Mouse (Mus musculus) CH12.LX (cell line): ENCODE data around the gene Gm37240. TPM values are rescaled to one million over a fixed set of nuclear protein-coding genes. Genes with fewer than 3 reads are reported as not detected.
A peak's percentile ranks its signal among the peaks of the same experiment; 100 is the strongest.

Experiments used
- DNase-seq: peaks from one replicate; pipeline ENCODE4 v3.0.0-alpha.2; 2013; ENCODE audit errors: extremely low read depth
- H3K27ac ChIP-seq: 2 replicates; pipeline ENCODE4 v1.5.1; 2012; ENCODE audit warnings: low read depth, mild to moderate bottlenecking, control low read depth, moderate library complexity; ENCODE audit not compliant: insufficient read depth
- H3K27me3 ChIP-seq: replicated peaks from 2 replicates; pipeline ENCODE3; 2012; ENCODE audit warnings: inconsistent platforms
- H3K36me3 ChIP-seq, 2 experiments: replicated peaks in 1 of 2; 2 replicates each; pipeline versions ENCODE3 to v1.6.1; 2012; ENCODE audit warnings: inconsistent platforms in 1 of 2, low read length in 1 of 2, mild to moderate bottlenecking in 1 of 2, mixed read lengths in 1 of 2, moderate library complexity in 1 of 2; ENCODE audit not compliant: control insufficient read depth in 1 of 2, insufficient read depth in 1 of 2
- H3K4me1 ChIP-seq, 2 experiments: 2 replicates each; pipeline ENCODE4 v1.6.1; 2012; ENCODE audit warnings: inconsistent platforms in 1 of 2, moderate library complexity in 1 of 2; ENCODE audit not compliant: insufficient read depth in 2 of 2, control insufficient read depth in 1 of 2
- H3K4me2 ChIP-seq: 2 replicates; pipeline ENCODE4 v1.6.1; 2012; ENCODE audit warnings: low read depth, mild to moderate bottlenecking, control low read depth; ENCODE audit not compliant: poor library complexity, insufficient read depth, severe bottlenecking
- H3K4me3 ChIP-seq, 3 experiments: fragments of 150-350 bp in 1 of 3; sonication (generic) in 1 of 3; replicated peaks in 1 of 3; 2 replicates each; pipeline versions ENCODE3 to v1.5.1; 2011 to 2012; ENCODE audit warnings: low read depth in 2 of 3, low read length in 2 of 3, mild to moderate bottlenecking in 2 of 3, moderate library complexity in 2 of 3, control low read depth in 1 of 3, improper control_type of control experiment in 1 of 3, inconsistent platforms in 1 of 3, mixed read lengths in 1 of 3; ENCODE audit not compliant: poor library complexity in 1 of 3
- H3K79me2 ChIP-seq: replicated peaks from 2 replicates; pipeline ENCODE4 v1.6.1; 2012; ENCODE audit warnings: mild to moderate bottlenecking, moderate library complexity; ENCODE audit not compliant: control insufficient read depth, poor library complexity, insufficient read depth, severe bottlenecking; ENCODE audit errors: extremely low read depth
- H3K9ac ChIP-seq: 2 replicates; pipeline ENCODE4 v1.6.1; 2012; ENCODE audit warnings: low read depth, mild to moderate bottlenecking, control low read depth, moderate library complexity; ENCODE audit not compliant: insufficient read depth
- H3K9me3 ChIP-seq: replicated peaks from 2 replicates; pipeline ENCODE3; 2012; ENCODE audit warnings: low read length, inconsistent platforms, mixed read lengths
- CTCF ChIP-seq, 2 experiments: IDR thresholded peaks in 1 of 2; conservative IDR thresholded peaks in 1 of 2; 2 replicates each; pipeline ENCODE4 v1.5.1; 2011 to 2012; ENCODE audit warnings: low read depth in 2 of 2, low read length in 2 of 2, improper control_type of control experiment in 1 of 2, inconsistent platforms in 1 of 2, mild to moderate bottlenecking in 1 of 2, moderate library complexity in 1 of 2
- EP300 ChIP-seq: IDR thresholded peaks from 2 replicates; pipeline ENCODE4 v1.6.1; 2011; ENCODE audit warnings: low read length, improper control_type of control experiment
- ETS1 ChIP-seq: conservative IDR thresholded peaks from 2 replicates; pipeline ENCODE4 v1.6.1; 2012; ENCODE audit warnings: low read depth, mild to moderate bottlenecking, inconsistent platforms, low read length, improper control_type of control experiment, moderate library complexity
- GABPA ChIP-seq: IDR thresholded peaks from 2 replicates; pipeline ENCODE4 v1.6.1; 2012; ENCODE audit warnings: low read depth, low read length, improper control_type of control experiment, inconsistent platforms; ENCODE audit not compliant: insufficient replicate concordance
- IRF4 ChIP-seq: IDR thresholded peaks from 2 replicates; pipeline ENCODE4 v1.6.1; 2014; ENCODE audit warnings: low read depth, mild to moderate bottlenecking, inconsistent platforms, low read length, improper control_type of control experiment
- JUN ChIP-seq: IDR thresholded peaks from 2 replicates; pipeline ENCODE4 v1.6.1; 2011; ENCODE audit warnings: low read depth, mild to moderate bottlenecking, low read length, improper control_type of control experiment, moderate library complexity; ENCODE audit not compliant: insufficient read depth
- JUND ChIP-seq: conservative IDR thresholded peaks from 2 replicates; pipeline ENCODE4 v1.6.1; 2011; ENCODE audit warnings: low read depth, low read length, improper control_type of control experiment
- KAT2A ChIP-seq: IDR thresholded peaks from 2 replicates; pipeline ENCODE4 v1.6.1; 2012; ENCODE audit warnings: low read length, improper control_type of control experiment, inconsistent platforms; ENCODE audit not compliant: insufficient replicate concordance
- MAFK ChIP-seq: IDR thresholded peaks from 2 replicates; pipeline ENCODE4 v1.6.1; 2011; ENCODE audit warnings: low read length, improper control_type of control experiment; ENCODE audit not compliant: insufficient replicate concordance
- MAX ChIP-seq: IDR thresholded peaks from 2 replicates; pipeline ENCODE4 v1.6.1; 2011; ENCODE audit warnings: low read length, improper control_type of control experiment
- MXI1 ChIP-seq: IDR thresholded peaks from 2 replicates; pipeline ENCODE4 v1.6.1; 2011; ENCODE audit warnings: mild to moderate bottlenecking, low read depth, low read length, improper control_type of control experiment
- MYC ChIP-seq: IDR thresholded peaks from 2 replicates; pipeline ENCODE4 v1.6.1; 2011; ENCODE audit warnings: low read depth, mild to moderate bottlenecking, improper control_type of control experiment, low read length
- PAX5 ChIP-seq: IDR thresholded peaks from 2 replicates; pipeline ENCODE4 v1.6.1; 2012; ENCODE audit warnings: low read length, inconsistent platforms, mixed read lengths
- POLR2A ChIP-seq: IDR thresholded peaks from 2 replicates; pipeline ENCODE4 v1.6.1; 2011; ENCODE audit warnings: low read depth, mild to moderate bottlenecking, improper control_type of control experiment, low read length
- RAD21 ChIP-seq: IDR thresholded peaks from 2 replicates; pipeline ENCODE4 v1.6.1; 2011; ENCODE audit warnings: low read depth, mild to moderate bottlenecking, low read length, improper control_type of control experiment, moderate library complexity
- SMC3 ChIP-seq: IDR thresholded peaks from 2 replicates; pipeline ENCODE4 v1.6.1; 2011; ENCODE audit warnings: low read depth, low read length, improper control_type of control experiment
- TCF12 ChIP-seq: IDR thresholded peaks from 2 replicates; pipeline ENCODE4 v1.6.1; 2014; ENCODE audit warnings: low read depth, mild to moderate bottlenecking, inconsistent platforms, low read length, improper control_type of control experiment
- USF2 ChIP-seq: conservative IDR thresholded peaks from 2 replicates; pipeline ENCODE4 v1.6.1; 2011; ENCODE audit warnings: low read depth, low read length, improper control_type of control experiment
- ZC3H11A ChIP-seq: IDR thresholded peaks from 2 replicates; pipeline ENCODE4 v1.6.1; 2012; ENCODE audit warnings: low read depth, mild to moderate bottlenecking, inconsistent platforms, low read length, improper control_type of control experiment
- ZNF384 ChIP-seq: IDR thresholded peaks from 2 replicates; pipeline ENCODE4 v1.6.1; 2012; ENCODE audit warnings: low read depth, low read length, improper control_type of control experiment, inconsistent platforms
- dilution Hi-C: fragments of 300-500 bp; cut with MboI; formaldehyde crosslinking; loops from 2 replicates; pipeline ENCODE4 v1.14.3; 2020; ENCODE audit warnings: low sequenced_read_pairs; ENCODE audit not compliant: extremely low pct_unique_long_range_greater_than_20kb, extremely low pct_ligation_motif_present
- in situ Hi-C: fragments of 300-500 bp; cut with MboI; formaldehyde crosslinking; loops from 3 replicates; pipeline ENCODE4 v1.14.3; 2019; ENCODE audit warnings: low sequenced_read_pairs, low pct_ligation_motif_present, low pct_unique_long_range_greater_than_20kb, mixed read lengths
- polyA plus RNA-seq: library from polyadenylated mRNA; unstranded; fragments of >175 nt; gene quantifications from 2 replicates; pipeline ENCODE4 v1.2.1, GENCODE M21; 2012; ENCODE audit warnings: low read depth; ENCODE audit not compliant: insufficient read length
- total RNA-seq, 2 experiments: library from RNA; depleted of rRNA; stranded (reverse); fragments of 300-350 nt in 1 of 2; fragments of >200 nt in 1 of 2; gene quantifications; 2 replicates each; pipeline ENCODE4 v1.2.3; 2012 to 2014

Gene Gm37240
- total and polyA plus RNA-seq, 3 experiments = 0.08 to 0.19 (median 0.14) TPM

DNA sequence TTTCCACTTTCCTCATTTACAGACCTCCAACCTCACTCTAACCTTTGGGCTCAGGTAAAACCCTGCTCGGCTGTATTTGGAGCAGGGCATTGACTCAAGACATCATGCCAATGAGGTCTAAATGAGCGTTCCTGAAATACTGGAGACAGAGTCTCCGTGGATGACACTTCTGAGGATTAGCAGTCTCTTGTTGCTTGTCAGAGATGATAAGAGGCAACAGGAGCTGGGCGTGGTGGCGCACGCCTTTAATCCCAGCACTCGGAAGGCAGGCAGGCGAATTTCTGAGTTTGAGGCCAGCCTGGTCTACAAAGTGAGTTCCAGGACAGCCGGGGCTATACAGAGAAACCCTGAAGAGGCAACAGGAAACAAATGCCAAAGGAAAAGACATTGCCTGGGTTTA lies 1083.3 kb downstream of the Gm37240 start:
- Histone ChIP-seq H3K9me3 (no peaks in the 10 kb centered on the region), H3K4me3 (no peak overlapping the region), H3K4me2 (peak overlapping the region; percentile 24; the same call in 1 of the 2 replicates), H3K4me1 (peaks cover 14 to 39% of the 10 kb centered on the region in 2 experiments), H3K36me3 (no peaks in the 10 kb centered on the region), H3K27me3 (no peaks in the 10 kb centered on the region), H3K79me2 (no peaks in the 10 kb centered on the region; the same call in 1 of the 2 replicates), H3K27ac (no peak overlapping the region), H3K9ac (no peak overlapping the region; the same call in 1 of the 2 replicates)
- dilution Hi-C loops (no loop called here), in situ Hi-C loops (no loop called here)
- DNase-seq = no peak
- no peak for TF ChIP-seq KAT2A
- TF ChIP-seq ZC3H11A = no peak
- no peak for TF ChIP-seq JUN
- no peak for TF ChIP-seq GABPA
- TF ChIP-seq TCF12 = no peak

GRCm38 (mm10) chr3:84787914-84788313 lies 1099.4 kb downstream of the Gm37240 start:
- H3K4me2 ChIP-seq = no peak overlapping the region
- H3K9ac ChIP-seq = no peak overlapping the region
- peaks cover 4 to 12% of the 10 kb centered on the region in 2 experiments for H3K4me1 ChIP-seq
- H3K27me3 ChIP-seq = no peaks in the 10 kb centered on the region
- no peak overlapping the region for H3K4me3 ChIP-seq
- no peak for TF ChIP-seq JUND
- TF ChIP-seq MYC = 0 out of 2 replicates have a peak, but pooled peaks have one; percentile 12
- TF ChIP-seq IRF4 = peak; percentile 62
- TF ChIP-seq CTCF (conservative IDR thresholded peaks at IDR 0.05 in 1 of 2, IDR thresholded peaks at IDR 0.05 in 1 of 2; ENCODE audit: low read depth in 2 of 2, low read length in 2 of 2) = no peak
- no peak for TF ChIP-seq ZNF384
- TF ChIP-seq EP300 = peak; percentile 80
- TF ChIP-seq PAX5 = no peak
- peak; percentile 47; the same call in 1 of the 2 replicates for TF ChIP-seq TCF12
- H3K27ac ChIP-seq = no peak overlapping the region
- no peaks in the 10 kb centered on the region for H3K79me2 ChIP-seq
- in situ Hi-C loops (no loop called here), dilution Hi-C loops (no loop called here)
- peaks cover 3% of the 10 kb centered on the region for H3K9me3 ChIP-seq
- no peaks in the 10 kb centered on the region for H3K36me3 ChIP-seq
- DNase-seq = no peak

- no peak for DNase-seq
- no peak overlapping the region for H3K4me2 ChIP-seq
- in situ Hi-C loops = no loop called here
Measured at GRCm38 (mm10) chr3:84776084-84776483, 1111.2 kb downstream of the Gm37240 start.

More at GRCm38 (mm10) chr3:84776084-84776483, 1111.2 kb downstream of the Gm37240 start:
- H3K9me3 ChIP-seq = no peaks in the 10 kb centered on the region
- no peak overlapping the region for H3K9ac ChIP-seq
- peaks cover 2 to 6% of the 10 kb centered on the region in 2 experiments; a peak in 2 of 4 replicates for H3K4me1 ChIP-seq
- dilution Hi-C loops = no loop called here
- H3K27ac ChIP-seq = no peak overlapping the region
- H3K27me3 ChIP-seq = no peaks in the 10 kb centered on the region
- TF ChIP-seq MYC (no peak), POLR2A (no peak), TCF12 (no peak), JUND (no peak), PAX5 (no peak), CTCF (conservative IDR thresholded peaks at IDR 0.05 in 1 of 2, IDR thresholded peaks at IDR 0.05 in 1 of 2; ENCODE audit: low read depth in 2 of 2, low read length in 2 of 2) (no peak), SMC3 (no peak), MAX (no peak), RAD21 (no peak), ZC3H11A (no peak), USF2 (no peak), ETS1 (no peak), MXI1 (no peak), IRF4 (no peak), MAFK (no peak)
- H3K79me2 ChIP-seq = no peaks in the 10 kb centered on the region
- no peak overlapping the region for H3K4me3 ChIP-seq
- H3K36me3 ChIP-seq = no peaks in the 10 kb centered on the region
